Mouse (Mus musculus) cerebellum, adult 2 months (tissue): ENCODE data around the gene Myo16. TPM values are rescaled to one million over a fixed set of nuclear protein-coding genes. Genes with fewer than 3 reads are reported as not detected.

ENCODE experiments used
- DNase-seq, 2 experiments: peaks; one replicate each; pipeline ENCODE4 v3.0.0; 2021
- H3K27ac ChIP-seq: fragments of 200-500 bp; 2 replicates; pipeline ENCODE4 v1.5.1; 2012; ENCODE audit warnings: low read length, control low read depth, inconsistent platforms; ENCODE audit not compliant: insufficient read depth
- H3K27me3 ChIP-seq: fragments of 200-500 bp; 2 replicates; pipeline ENCODE4 v1.6.1; 2012; ENCODE audit warnings: inconsistent platforms, mild to moderate bottlenecking, low read length, moderate library complexity; ENCODE audit not compliant: control insufficient read depth, insufficient read depth
- H3K4me1 ChIP-seq: fragments of 200-500 bp; 2 replicates; pipeline ENCODE4 v1.6.1; 2011; ENCODE audit warnings: low read length; ENCODE audit not compliant: control insufficient read depth, insufficient read depth
- H3K4me3 ChIP-seq: fragments of 200-500 bp; replicated peaks from 2 replicates; pipeline ENCODE3; 2011; ENCODE audit warnings: mild to moderate bottlenecking, low read depth, low read length, control low read depth; ENCODE audit not compliant: insufficient read depth
- CTCF ChIP-seq: fragments of 200-500 bp; IDR thresholded peaks from 2 replicates; pipeline ENCODE4 v1.5.1; 2011; ENCODE audit warnings: low read depth, mild to moderate bottlenecking, control low read depth, low read length, moderate library complexity, borderline replicate concordance; ENCODE audit not compliant: insufficient read depth
- POLR2A ChIP-seq: fragments of 200-500 bp; IDR thresholded peaks from 2 replicates; pipeline ENCODE4 v1.6.1; 2011; ENCODE audit warnings: low read length, control low read depth, borderline replicate concordance; ENCODE audit not compliant: insufficient read depth
- WGBS: fragments of 180-500 bp; shearing (Covaris S2); methylation state at CpG from one replicate; pipeline ENCODE4 v1.1.7; 2018; 5-methylcytosine and 5-hydroxymethylcytosine counted together
- polyA plus RNA-seq: library from polyadenylated mRNA; depleted of rRNA; stranded (reverse); fragments of >200 nt; gene quantifications from 2 replicates; pipeline ENCODE4 v1.2.3, GENCODE M21; 2012

The Myo16 gene
- polyA plus RNA-seq, 1 experiment, result 10.3 TPM

GRCm38 (mm10) chr8:10405469-10405868 is 251.8 kb downstream of the Myo16 start:
- WGBS, result 49% methylated on average over 8 of the region's 8 CpGs
- peak; percentile 61; the same call in 1 of the 2 replicates for TF ChIP-seq CTCF
- no peak for TF ChIP-seq POLR2A
- no peak overlapping the region for H3K27ac ChIP-seq
- H3K4me3 ChIP-seq, result no peak overlapping the region
- DNase-seq, result peak; percentile 14 to 32
- H3K4me1 ChIP-seq, result no peaks in the 10 kb centered on the region
- H3K27me3 ChIP-seq, result no peaks in the 10 kb centered on the region

GRCm38 (mm10) chr8:10409043-10409442 is 255.3 kb downstream of the Myo16 start:
- DNase-seq, result no peak
- Histone ChIP-seq H3K4me1 (no peaks in the 10 kb centered on the region), H3K27me3 (no peaks in the 10 kb centered on the region), H3K4me3 (no peak overlapping the region), H3K27ac (no peak overlapping the region)
- 95% methylated on average over 9 of the region's 9 CpGs for WGBS
- TF ChIP-seq CTCF (no peak), POLR2A (no peak)

- TF ChIP-seq CTCF (no peak), POLR2A (no peak)
- no peak overlapping the region for H3K27ac ChIP-seq
- no peak overlapping the region for H3K4me3 ChIP-seq
- WGBS, result 49% methylated on average over 4 of the region's 4 CpGs
- H3K27me3 ChIP-seq, result no peaks in the 10 kb centered on the region
- H3K4me1 ChIP-seq, result no peaks in the 10 kb centered on the region
- no peak for DNase-seq
Measured at GRCm38 (mm10) chr8:10411511-10411910, 257.8 kb downstream of the Myo16 start.

GRCm38 (mm10) chr8:10413881-10414280 is 260.2 kb downstream of the Myo16 start:
- TF ChIP-seq CTCF, result no peak
- TF ChIP-seq POLR2A, result no peak
- 84% methylated on average over 8 of the region's 8 CpGs for WGBS
- H3K4me3 ChIP-seq, result no peak overlapping the region
- H3K27ac ChIP-seq, result no peak overlapping the region
- no peaks in the 10 kb centered on the region for H3K27me3 ChIP-seq
- H3K4me1 ChIP-seq, result no peaks in the 10 kb centered on the region
- DNase-seq, result no peak

- H3K27me3 ChIP-seq, result no peaks in the 10 kb centered on the region
- H3K27ac ChIP-seq, result no peak overlapping the region
- no peaks in the 10 kb centered on the region for H3K4me1 ChIP-seq
- DNase-seq, result peak; percentile 26 to 65
- no peak overlapping the region for H3K4me3 ChIP-seq
- TF ChIP-seq CTCF (peak; percentile 83), POLR2A (no peak)
- WGBS, result 26% methylated on average over 6 of the region's 6 CpGs
Measured at GRCm38 (mm10) chr8:10414684-10415212, 261.0 kb downstream of the Myo16 start.

- WGBS, result 49% methylated on average over 7 of the region's 7 CpGs
- TF ChIP-seq CTCF (no peak), POLR2A (no peak)
- no peak for DNase-seq
- Histone ChIP-seq H3K4me1 (no peaks in the 10 kb centered on the region), H3K4me3 (no peak overlapping the region), H3K27me3 (no peaks in the 10 kb centered on the region), H3K27ac (no peak overlapping the region)
Measured at GRCm38 (mm10) chr8:10415288-10415687, 261.6 kb downstream of the Myo16 start.

- H3K4me1 ChIP-seq, result no peaks in the 10 kb centered on the region
- TF ChIP-seq POLR2A (no peak), CTCF (no peak)
- no peak overlapping the region for H3K4me3 ChIP-seq
- no peak for DNase-seq
- no peak overlapping the region for H3K27ac ChIP-seq
- 86% methylated on average over 9 of the region's 9 CpGs for WGBS
- H3K27me3 ChIP-seq, result no peaks in the 10 kb centered on the region
Measured at GRCm38 (mm10) chr8:10415885-10416284, 262.2 kb downstream of the Myo16 start.

- TF ChIP-seq POLR2A, result no peak
- no peak for TF ChIP-seq CTCF
- H3K27ac ChIP-seq, result no peak overlapping the region
- no peak overlapping the region for H3K4me3 ChIP-seq
- no peaks in the 10 kb centered on the region for H3K4me1 ChIP-seq
- DNase-seq, result no peak
- H3K27me3 ChIP-seq, result no peaks in the 10 kb centered on the region
- 80% methylated on average over 12 of the region's 12 CpGs for WGBS
Measured at GRCm38 (mm10) chr8:10416806-10417205, 263.1 kb downstream of the Myo16 start.

- H3K27ac ChIP-seq, result no peak overlapping the region
- no peak for DNase-seq
- H3K27me3 ChIP-seq, result no peaks in the 10 kb centered on the region
- no peaks in the 10 kb centered on the region for H3K4me1 ChIP-seq
- WGBS, result 94% methylated on average over 6 of the region's 6 CpGs
- TF ChIP-seq POLR2A (no peak), CTCF (no peak)
- H3K4me3 ChIP-seq, result no peak overlapping the region
Measured at GRCm38 (mm10) chr8:10417281-10417680, 263.6 kb downstream of the Myo16 start.
